Mouse (Mus musculus): ENCODE data around the gene Galnt18. TPM values are rescaled to one million over a fixed set of nuclear protein-coding genes. Genes with fewer than 3 reads are reported as not detected.

Galnt18 gene
- polyA plus RNA-seq, 1 experiment from 2014 or later = 8.0 TPM

- H3K4me1 ChIP-seq = no peaks in the 10 kb centered on the region
- peaks cover 7% of the 10 kb centered on the region for H3K9me3 ChIP-seq (replicated peaks)
- WGBS = 74% methylated on average over 9 of the region's 9 CpGs
- ATAC-seq (ENCODE audit: low FRiP score) = no peak
- H3K4me3 ChIP-seq = no peak overlapping the region
- H3K36me3 ChIP-seq = no peaks in the 10 kb centered on the region
- no peak overlapping the region for H3K27ac ChIP-seq
- H3K27me3 ChIP-seq = no peaks in the 10 kb centered on the region
- no peak overlapping the region for H3K4me2 ChIP-seq (replicated peaks)
- no peak overlapping the region for H3K9ac ChIP-seq
Observed at GRCm38 (mm10) chr7:111563316-111564110, 216.3 kb downstream of the Galnt18 start.

- no peak for ATAC-seq (ENCODE audit: low FRiP score)
- Histone ChIP-seq H3K9ac (no peak overlapping the region), H3K4me3 (no peak overlapping the region), H3K27me3 (no peaks in the 10 kb centered on the region), H3K27ac (no peak overlapping the region), H3K36me3 (no peaks in the 10 kb centered on the region), H3K4me1 (no peaks in the 10 kb centered on the region), H3K9me3 (replicated peaks) (peaks cover 7% of the 10 kb centered on the region), H3K4me2 (replicated peaks) (no peak overlapping the region)
- 77% methylated on average over 3 of the region's 3 CpGs for WGBS
Observed at GRCm38 (mm10) chr7:111560097-111560496, 219.7 kb downstream of the Galnt18 start.

GRCm38 (mm10) chr7:111559011-111559410 lies 220.8 kb downstream of the Galnt18 start:
- Histone ChIP-seq H3K9me3 (replicated peaks) (peaks cover 7% of the 10 kb centered on the region), H3K27ac (no peak overlapping the region), H3K4me3 (no peak overlapping the region), H3K4me2 (replicated peaks) (no peak overlapping the region), H3K9ac (no peak overlapping the region), H3K27me3 (no peaks in the 10 kb centered on the region), H3K36me3 (no peaks in the 10 kb centered on the region), H3K4me1 (no peaks in the 10 kb centered on the region)
- no peak for ATAC-seq (ENCODE audit: low FRiP score)
- WGBS = 62% methylated on average over 3 of the region's 3 CpGs

GRCm38 (mm10) chr7:111550987-111551386 lies 228.8 kb downstream of the Galnt18 start:
- ATAC-seq (ENCODE audit: low FRiP score) = no peak
- no peak overlapping the region for H3K4me2 ChIP-seq (replicated peaks)
- no peak overlapping the region for H3K9ac ChIP-seq
- no peaks in the 10 kb centered on the region for H3K9me3 ChIP-seq (replicated peaks)
- H3K4me3 ChIP-seq = no peak overlapping the region
- no peaks in the 10 kb centered on the region for H3K36me3 ChIP-seq
- peaks cover 18% of the 10 kb centered on the region for H3K4me1 ChIP-seq
- no peak overlapping the region for H3K27ac ChIP-seq
- no peaks in the 10 kb centered on the region for H3K27me3 ChIP-seq
- 89% methylated on average over 1 of the region's 1 CpGs for WGBS

- peaks cover 18% of the 10 kb centered on the region for H3K4me1 ChIP-seq
- WGBS = 25% methylated on average over 10 of the region's 10 CpGs
- peak overlapping the region; percentile 18; the same call in 1 of the 2 replicates for H3K4me2 ChIP-seq (replicated peaks)
- no peak overlapping the region for H3K9ac ChIP-seq
- ATAC-seq (ENCODE audit: low FRiP score) = peak; percentile 83
- no peaks in the 10 kb centered on the region for H3K27me3 ChIP-seq
- no peaks in the 10 kb centered on the region for H3K36me3 ChIP-seq
- H3K27ac ChIP-seq = peak overlapping the region; percentile 75
- H3K4me3 ChIP-seq = no peak overlapping the region
- no peaks in the 10 kb centered on the region for H3K9me3 ChIP-seq (replicated peaks)
Observed at GRCm38 (mm10) chr7:111547069-111547468, 232.7 kb downstream of the Galnt18 start.

GRCm38 (mm10) chr7:111545614-111546013 lies 234.2 kb downstream of the Galnt18 start:
- H3K9ac ChIP-seq = no peak overlapping the region
- WGBS = 71% methylated on average over 1 of the region's 1 CpGs

GRCm38 (mm10) chr7:111537946-111538345 lies 241.8 kb downstream of the Galnt18 start:
- H3K4me3 ChIP-seq = no peak overlapping the region
- WGBS = 88% methylated on average over 6 of the region's 6 CpGs

More at GRCm38 (mm10) chr7:111545614-111546013, 234.2 kb downstream of the Galnt18 start:
- no peak overlapping the region for H3K4me2 ChIP-seq (replicated peaks)
- H3K4me3 ChIP-seq = no peak overlapping the region
- ATAC-seq (ENCODE audit: low FRiP score) = no peak
- H3K9me3 ChIP-seq (replicated peaks) = no peaks in the 10 kb centered on the region
- H3K27me3 ChIP-seq = no peaks in the 10 kb centered on the region
- H3K36me3 ChIP-seq = no peaks in the 10 kb centered on the region
- H3K4me1 ChIP-seq = peaks cover 18% of the 10 kb centered on the region
- H3K27ac ChIP-seq = no peak overlapping the region

GRCm38 (mm10) chr7:111534826-111535405 lies 244.9 kb downstream of the Galnt18 start:
- Histone ChIP-seq H3K9ac (no peak overlapping the region), H3K36me3 (no peaks in the 10 kb centered on the region), H3K9me3 (replicated peaks) (no peaks in the 10 kb centered on the region; the same call in 1 of the 2 replicates), H3K4me1 (no peaks in the 10 kb centered on the region), H3K4me2 (replicated peaks) (no peak overlapping the region), H3K27ac (no peak overlapping the region), H3K4me3 (no peak overlapping the region), H3K27me3 (no peaks in the 10 kb centered on the region)
- no peak for ATAC-seq (ENCODE audit: low FRiP score)
- WGBS = 66% methylated on average over 8 of the region's 8 CpGs

More at GRCm38 (mm10) chr7:111537946-111538345, 241.8 kb downstream of the Galnt18 start:
- Histone ChIP-seq H3K9ac (no peak overlapping the region), H3K27ac (no peak overlapping the region), H3K4me2 (replicated peaks) (no peak overlapping the region), H3K9me3 (replicated peaks) (no peaks in the 10 kb centered on the region), H3K27me3 (no peaks in the 10 kb centered on the region), H3K36me3 (no peaks in the 10 kb centered on the region), H3K4me1 (no peaks in the 10 kb centered on the region)
- ATAC-seq (ENCODE audit: low FRiP score) = no peak

- H3K9me3 ChIP-seq (replicated peaks) = no peaks in the 10 kb centered on the region; the same call in 1 of the 2 replicates
- no peaks in the 10 kb centered on the region for H3K36me3 ChIP-seq
- H3K4me2 ChIP-seq (replicated peaks) = no peak overlapping the region
- no peaks in the 10 kb centered on the region for H3K4me1 ChIP-seq
- no peak for ATAC-seq (ENCODE audit: low FRiP score)
- WGBS = 84% methylated on average over 3 of the region's 3 CpGs
- H3K27me3 ChIP-seq = no peaks in the 10 kb centered on the region
- H3K27ac ChIP-seq = no peak overlapping the region
- H3K4me3 ChIP-seq = no peak overlapping the region
- H3K9ac ChIP-seq = no peak overlapping the region
Observed at GRCm38 (mm10) chr7:111528961-111529643, 250.7 kb downstream of the Galnt18 start.

- Histone ChIP-seq H3K36me3 (no peaks in the 10 kb centered on the region), H3K4me2 (replicated peaks) (no peak overlapping the region), H3K4me3 (no peak overlapping the region), H3K27ac (no peak overlapping the region), H3K9me3 (replicated peaks) (no peaks in the 10 kb centered on the region; the same call in 1 of the 2 replicates), H3K4me1 (no peaks in the 10 kb centered on the region), H3K9ac (no peak overlapping the region), H3K27me3 (no peaks in the 10 kb centered on the region)
- no peak for ATAC-seq (ENCODE audit: low FRiP score)
- WGBS = 53% methylated on average over 1 of the region's 1 CpGs
Observed at GRCm38 (mm10) chr7:111528462-111528861, 251.3 kb downstream of the Galnt18 start.

GRCm38 (mm10) chr7:111520881-111521280 lies 258.9 kb downstream of the Galnt18 start:
- H3K4me3 ChIP-seq = no peak overlapping the region
- H3K27ac ChIP-seq = no peak overlapping the region
- H3K27me3 ChIP-seq = no peaks in the 10 kb centered on the region
- no peaks in the 10 kb centered on the region for H3K36me3 ChIP-seq
- no peaks in the 10 kb centered on the region for H3K9me3 ChIP-seq (replicated peaks)
- 84% methylated on average over 1 of the region's 1 CpGs for WGBS
- H3K9ac ChIP-seq = no peak overlapping the region
- no peak overlapping the region for H3K4me2 ChIP-seq (replicated peaks)
- ATAC-seq (ENCODE audit: low FRiP score) = no peak
- H3K4me1 ChIP-seq = no peaks in the 10 kb centered on the region

GRCm38 (mm10) chr7:111518581-111519242 lies 261.1 kb downstream of the Galnt18 start:
- Histone ChIP-seq H3K27ac (no peak overlapping the region), H3K4me1 (no peaks in the 10 kb centered on the region), H3K4me3 (no peak overlapping the region), H3K36me3 (no peaks in the 10 kb centered on the region), H3K9me3 (replicated peaks) (no peaks in the 10 kb centered on the region), H3K9ac (no peak overlapping the region), H3K27me3 (no peaks in the 10 kb centered on the region), H3K4me2 (replicated peaks) (no peak overlapping the region)
- no peak for ATAC-seq (ENCODE audit: low FRiP score)
- 87% methylated on average over 8 of the region's 8 CpGs for whole genome bisulfite sequencing
